Mouse (Mus musculus) liver, embryonic 16.5 days (tissue): ENCODE data around the gene Rsph1. TPM values are rescaled to one million over a fixed set of nuclear protein-coding genes. Genes with fewer than 3 reads are reported as not detected.

Source experiments
- ATAC-seq: fragments of 200-750 bp; cut with Nextera tagmentation; 2 replicates; pipeline ENCODE4 v1.8.0; 2017; ENCODE audit warnings: low read depth, mild to moderate bottlenecking, moderate number of reproducible peaks, moderate library complexity
- H3K27ac ChIP-seq: fragments of 300-500 bp; sonication (generic); 2 replicates; pipeline ENCODE4 v1.5.1; 2014; ENCODE audit warnings: mild to moderate bottlenecking, low read length
- H3K27me3 ChIP-seq: fragments of 300-500 bp; sonication (generic); 2 replicates; pipeline ENCODE4 v1.6.1; 2014; ENCODE audit warnings: low read depth, low read length, mixed read lengths; ENCODE audit not compliant: control insufficient read depth, insufficient read depth
- H3K36me3 ChIP-seq: fragments of 300-500 bp; sonication (generic); 2 replicates; pipeline ENCODE4 v1.6.1; 2014; ENCODE audit warnings: mild to moderate bottlenecking; ENCODE audit not compliant: control insufficient read depth, insufficient read depth
- H3K4me1 ChIP-seq: fragments of 300-500 bp; sonication (generic); 2 replicates; pipeline ENCODE4 v1.6.1; 2014; ENCODE audit warnings: low read depth, low read length, mixed read lengths; ENCODE audit not compliant: control insufficient read depth
- H3K4me2 ChIP-seq: fragments of 300-500 bp; sonication (generic); 2 replicates; pipeline ENCODE4 v1.6.1; 2014; ENCODE audit warnings: low read depth, low read length, mixed read lengths
- H3K4me3 ChIP-seq: fragments of 300-500 bp; sonication (generic); 2 replicates; pipeline ENCODE4 v1.5.1; 2014; ENCODE audit warnings: low read depth, mild to moderate bottlenecking, low read length
- H3K9ac ChIP-seq: fragments of 300-500 bp; sonication (generic); 2 replicates; pipeline ENCODE4 v1.6.1; 2014; ENCODE audit warnings: low read depth, low read length
- H3K9me3 ChIP-seq: fragments of 300-500 bp; sonication (generic); replicated peaks from 2 replicates; pipeline ENCODE4 v1.6.1; 2016; ENCODE audit warnings: low read length; ENCODE audit not compliant: control insufficient read depth
- WGBS: fragments of 180-500 bp; shearing (Covaris S2); extraction: QIAGEN DNeasy Blood & Tissue Kit; methylation state at CpG from one replicate; pipeline ENCODE4 v1.1.7; 2014; ENCODE audit not compliant: insufficient replicate concordance; 5-methylcytosine and 5-hydroxymethylcytosine counted together
- polyA plus RNA-seq: library from polyadenylated mRNA; unstranded; fragments of >200 nt; fragmentation: Nextera tagmentation; extraction: Ambion mirVana; gene quantifications from 2 replicates; pipeline ENCODE4 v1.2.1, GENCODE M21; 2015

Rsph1 gene
- polyA plus RNA-seq, 1 experiment from 2014 or later: 0.19 TPM

DNA sequence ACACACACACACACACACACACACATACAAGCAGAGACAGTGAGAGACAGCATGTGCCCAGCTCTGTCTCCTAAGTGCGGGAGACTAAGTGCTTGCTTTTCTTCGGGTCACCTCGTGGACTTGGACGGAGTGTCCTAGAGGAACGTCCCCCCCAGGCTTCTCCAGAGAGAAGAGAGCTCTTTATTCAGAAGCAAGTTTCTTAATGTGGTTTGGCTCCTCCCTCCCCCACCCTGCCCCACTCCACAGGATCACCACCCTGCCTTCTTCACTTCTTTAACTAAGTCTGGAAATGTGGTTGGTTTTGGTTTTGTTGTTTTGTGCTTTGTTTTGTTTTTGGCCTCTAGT is 28.6 kb upstream of the Rsph1 start:
- H3K36me3 ChIP-seq: no peaks in the 10 kb centered on the region
- no peak overlapping the region for H3K4me2 ChIP-seq
- H3K27ac ChIP-seq: no peak overlapping the region
- ATAC-seq: no peak
- peaks cover 22% of the 10 kb centered on the region for H3K4me1 ChIP-seq
- H3K9ac ChIP-seq: no peak overlapping the region
- no peak overlapping the region for H3K4me3 ChIP-seq
- 43% methylated on average over 5 of the region's 5 CpGs for WGBS
- H3K9me3 ChIP-seq: no peaks in the 10 kb centered on the region
- no peaks in the 10 kb centered on the region for H3K27me3 ChIP-seq

DNA sequence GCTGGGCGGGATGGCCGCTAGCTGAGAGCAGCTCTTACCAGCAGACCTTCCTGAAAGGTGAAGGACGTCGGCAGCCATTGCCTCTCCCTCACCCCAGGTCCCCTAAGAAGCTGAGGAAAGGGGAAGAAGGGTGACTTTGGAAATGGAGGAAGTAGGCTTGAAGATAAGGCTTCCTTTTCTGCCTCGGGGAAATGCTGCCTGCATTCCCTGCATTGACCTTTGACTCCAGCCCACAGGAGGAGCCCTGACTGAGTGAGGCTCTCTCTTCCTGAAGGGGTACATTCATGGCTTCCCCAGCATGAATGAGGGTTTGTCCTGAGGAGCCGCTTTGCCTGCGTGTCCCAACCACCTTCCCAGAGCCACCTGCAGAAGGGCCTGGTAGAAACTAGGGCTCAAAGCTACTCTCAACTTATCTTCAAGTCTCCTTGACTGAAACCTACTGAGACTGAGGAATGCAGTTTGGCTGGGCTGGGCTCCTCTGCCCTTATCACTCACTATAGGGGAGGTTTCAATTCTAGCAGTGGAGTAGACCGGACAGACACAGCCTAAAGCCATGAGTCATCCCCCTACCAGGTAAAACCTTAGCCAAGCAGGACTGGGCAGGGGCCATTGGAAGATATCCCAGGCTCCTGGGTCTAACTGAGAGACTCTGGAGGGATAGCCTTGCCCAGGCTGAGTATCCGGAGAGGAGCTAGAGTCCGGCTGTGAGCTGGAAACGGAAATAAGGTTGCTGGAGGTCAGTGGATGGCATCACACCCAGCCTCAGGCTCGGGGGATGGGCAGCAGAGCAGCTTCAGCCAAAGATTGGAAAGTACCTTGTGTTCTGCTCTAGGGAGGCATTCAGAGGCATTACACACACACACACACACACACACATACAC is 28.0 kb upstream of the Rsph1 start:
- Histone ChIP-seq H3K4me2 (peak overlapping the region; percentile 28), H3K9ac (no peak overlapping the region), H3K9me3 (no peaks in the 10 kb centered on the region), H3K27ac (peak overlapping the region; percentile 21), H3K4me3 (no peak overlapping the region), H3K36me3 (no peaks in the 10 kb centered on the region), H3K4me1 (peaks cover 22% of the 10 kb centered on the region), H3K27me3 (no peaks in the 10 kb centered on the region)
- WGBS: 28% methylated on average over 12 of the region's 12 CpGs
- peak; percentile 54 for ATAC-seq

DNA sequence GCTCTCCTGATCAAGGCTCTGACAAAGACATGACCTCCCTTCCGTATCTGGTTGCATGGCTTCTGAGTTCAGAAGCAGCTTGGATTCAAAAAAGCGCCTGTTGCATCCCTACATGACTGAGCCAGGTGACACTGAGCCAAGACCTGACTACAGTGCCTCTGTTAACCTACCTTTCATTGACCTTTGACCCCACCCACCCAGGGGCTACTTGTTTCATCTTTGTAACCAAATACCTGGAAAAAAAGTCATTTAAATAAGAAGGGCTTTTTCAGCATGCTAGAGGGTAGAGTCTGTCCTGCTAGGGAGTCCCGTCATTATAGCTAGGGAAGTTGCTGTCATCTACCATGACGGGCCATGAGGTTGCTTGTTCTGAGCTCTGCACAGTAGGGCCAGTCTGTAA is 26.2 kb upstream of the Rsph1 start:
- H3K9ac ChIP-seq: no peak overlapping the region
- no peak for ATAC-seq
- no peak overlapping the region for H3K4me2 ChIP-seq
- H3K4me3 ChIP-seq: no peak overlapping the region
- WGBS: 68% methylated on average over 4 of the region's 4 CpGs
- peaks cover 22% of the 10 kb centered on the region for H3K4me1 ChIP-seq
- H3K27ac ChIP-seq: no peak overlapping the region
- H3K36me3 ChIP-seq: no peaks in the 10 kb centered on the region
- no peaks in the 10 kb centered on the region for H3K27me3 ChIP-seq
- no peaks in the 10 kb centered on the region for H3K9me3 ChIP-seq

DNA sequence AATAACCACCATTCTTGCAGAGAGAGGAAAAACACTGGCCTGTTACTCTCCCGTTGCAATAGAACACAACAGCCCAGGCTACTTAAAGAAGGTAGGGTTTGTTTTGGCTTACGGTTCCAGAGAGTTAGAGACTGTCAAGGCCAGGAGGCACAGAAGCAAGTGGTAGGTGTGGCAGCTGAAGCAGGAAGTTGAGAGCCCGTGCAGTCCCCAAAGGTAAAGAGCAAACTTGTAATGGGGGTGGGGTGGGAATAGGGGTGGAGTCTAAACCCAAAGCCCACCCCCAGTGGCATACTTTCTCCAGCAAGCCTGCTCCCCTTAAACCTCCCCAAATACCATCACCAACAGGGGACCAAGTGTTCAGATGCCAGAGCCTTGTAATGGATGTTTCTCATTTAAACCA is 23.6 kb upstream of the Rsph1 start:
- Histone ChIP-seq H3K9me3 (no peaks in the 10 kb centered on the region), H3K4me3 (no peak overlapping the region), H3K27me3 (no peaks in the 10 kb centered on the region), H3K4me2 (no peak overlapping the region), H3K27ac (no peak overlapping the region), H3K9ac (no peak overlapping the region), H3K4me1 (peaks cover 25% of the 10 kb centered on the region), H3K36me3 (no peaks in the 10 kb centered on the region)
- ATAC-seq: no peak
- WGBS: 59% methylated on average over 3 of the region's 3 CpGs

DNA sequence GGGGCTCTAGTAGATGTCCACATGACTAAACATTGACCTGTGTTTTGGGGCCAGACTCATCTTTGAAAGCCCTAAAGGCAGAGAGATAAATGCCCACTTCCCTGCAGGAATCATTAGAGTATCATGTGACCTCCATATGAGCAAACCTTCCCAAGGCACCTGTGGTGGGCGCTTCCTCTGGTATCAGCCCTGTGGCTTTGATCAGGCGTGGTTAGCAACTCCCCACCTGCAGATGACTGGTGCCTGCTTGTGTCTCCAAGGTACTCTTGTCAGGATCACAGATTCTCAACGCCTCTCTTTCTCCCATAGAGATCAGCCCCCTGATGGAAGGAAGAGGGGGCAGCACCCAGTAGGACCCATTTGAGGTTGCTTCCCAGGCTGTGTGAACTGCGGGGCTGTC is 22.8 kb upstream of the Rsph1 start:
- H3K27ac ChIP-seq: no peak overlapping the region
- no peak for ATAC-seq
- 71% methylated on average over 4 of the region's 4 CpGs for WGBS

DNA sequence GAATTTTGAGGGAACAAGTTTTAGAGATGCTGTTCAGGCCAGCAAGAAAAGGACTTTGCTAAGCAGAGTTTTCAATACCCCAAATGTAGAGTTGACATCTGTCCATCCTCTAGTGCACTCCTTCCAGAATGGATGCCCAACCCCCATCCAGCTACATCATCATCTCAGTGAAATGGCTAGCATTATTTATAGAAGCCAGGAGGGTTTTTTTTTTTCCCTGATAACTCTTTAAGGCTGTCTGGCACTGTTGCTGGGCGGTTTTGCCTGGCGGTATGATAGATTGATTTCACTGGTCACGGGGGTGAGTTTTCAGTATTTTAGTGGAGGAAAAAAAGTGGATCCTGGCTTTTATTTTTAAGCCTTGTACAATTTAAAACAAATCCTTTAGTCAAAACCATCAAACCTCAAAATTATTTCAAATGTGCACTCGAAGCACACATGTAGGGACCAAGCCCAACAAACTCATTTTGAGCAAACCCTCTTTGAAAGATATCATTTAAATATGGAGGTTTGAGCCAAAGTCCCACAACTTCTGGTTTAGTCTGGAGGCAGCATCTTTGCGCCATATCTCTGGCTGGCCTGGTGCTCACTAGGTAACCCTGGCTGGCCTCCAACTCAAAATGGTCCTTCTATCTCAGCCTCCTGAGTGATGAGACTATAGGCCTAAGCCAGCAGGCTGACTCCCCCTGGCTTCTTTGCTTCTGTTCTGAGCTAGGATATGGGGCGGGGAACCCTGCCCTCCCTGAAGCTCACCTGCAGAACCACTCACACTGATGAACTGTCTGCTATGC is 21.4 kb upstream of the Rsph1 start:
- no peak overlapping the region for H3K9ac ChIP-seq
- H3K9me3 ChIP-seq: no peaks in the 10 kb centered on the region
- no peak overlapping the region for H3K4me2 ChIP-seq
- peaks cover 16% of the 10 kb centered on the region for H3K4me1 ChIP-seq
- no peak overlapping the region for H3K27ac ChIP-seq
- no peaks in the 10 kb centered on the region for H3K27me3 ChIP-seq
- WGBS: 56% methylated on average over 6 of the region's 6 CpGs
- H3K36me3 ChIP-seq: no peaks in the 10 kb centered on the region
- H3K4me3 ChIP-seq: no peak overlapping the region
- ATAC-seq: no peak

More for the DNA sequence above, 22.8 kb upstream of the Rsph1 start:
- H3K9ac ChIP-seq: no peak overlapping the region
- H3K36me3 ChIP-seq: no peaks in the 10 kb centered on the region
- H3K27me3 ChIP-seq: no peaks in the 10 kb centered on the region
- H3K9me3 ChIP-seq: no peaks in the 10 kb centered on the region
- H3K4me1 ChIP-seq: peaks cover 21% of the 10 kb centered on the region
- H3K4me3 ChIP-seq: no peak overlapping the region
- H3K4me2 ChIP-seq: no peak overlapping the region

DNA sequence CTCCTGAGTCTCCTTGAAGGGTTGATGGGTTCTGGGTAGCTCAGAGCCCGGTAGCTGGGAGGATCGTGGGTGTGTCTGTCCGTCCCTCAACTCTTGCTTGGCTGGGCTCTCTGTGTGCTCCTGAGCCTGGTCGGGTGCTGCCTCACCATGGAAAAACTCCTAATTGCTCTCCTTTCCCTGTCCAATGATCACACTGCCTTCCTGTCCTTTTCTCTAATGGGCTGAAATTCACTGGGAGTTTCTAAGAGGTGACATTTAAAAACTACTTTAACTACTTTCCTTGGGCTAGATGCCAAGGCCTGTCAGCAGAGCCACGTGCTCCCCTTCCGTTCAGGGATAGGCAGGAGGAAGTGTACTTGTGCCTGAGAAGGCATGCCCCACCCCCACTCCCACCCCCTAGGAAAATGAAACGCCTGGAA is 20.3 kb upstream of the Rsph1 start:
- ATAC-seq: no peak
- H3K36me3 ChIP-seq: no peaks in the 10 kb centered on the region
- H3K27me3 ChIP-seq: no peaks in the 10 kb centered on the region
- H3K4me2 ChIP-seq: peak overlapping the region; percentile 89
- peaks cover 16% of the 10 kb centered on the region for H3K4me1 ChIP-seq
- H3K9me3 ChIP-seq: no peaks in the 10 kb centered on the region
- 6% methylated on average over 7 of the region's 7 CpGs for WGBS
- no peak overlapping the region for H3K9ac ChIP-seq
- peak overlapping the region; percentile 66 for H3K4me3 ChIP-seq
- no peak overlapping the region for H3K27ac ChIP-seq

DNA sequence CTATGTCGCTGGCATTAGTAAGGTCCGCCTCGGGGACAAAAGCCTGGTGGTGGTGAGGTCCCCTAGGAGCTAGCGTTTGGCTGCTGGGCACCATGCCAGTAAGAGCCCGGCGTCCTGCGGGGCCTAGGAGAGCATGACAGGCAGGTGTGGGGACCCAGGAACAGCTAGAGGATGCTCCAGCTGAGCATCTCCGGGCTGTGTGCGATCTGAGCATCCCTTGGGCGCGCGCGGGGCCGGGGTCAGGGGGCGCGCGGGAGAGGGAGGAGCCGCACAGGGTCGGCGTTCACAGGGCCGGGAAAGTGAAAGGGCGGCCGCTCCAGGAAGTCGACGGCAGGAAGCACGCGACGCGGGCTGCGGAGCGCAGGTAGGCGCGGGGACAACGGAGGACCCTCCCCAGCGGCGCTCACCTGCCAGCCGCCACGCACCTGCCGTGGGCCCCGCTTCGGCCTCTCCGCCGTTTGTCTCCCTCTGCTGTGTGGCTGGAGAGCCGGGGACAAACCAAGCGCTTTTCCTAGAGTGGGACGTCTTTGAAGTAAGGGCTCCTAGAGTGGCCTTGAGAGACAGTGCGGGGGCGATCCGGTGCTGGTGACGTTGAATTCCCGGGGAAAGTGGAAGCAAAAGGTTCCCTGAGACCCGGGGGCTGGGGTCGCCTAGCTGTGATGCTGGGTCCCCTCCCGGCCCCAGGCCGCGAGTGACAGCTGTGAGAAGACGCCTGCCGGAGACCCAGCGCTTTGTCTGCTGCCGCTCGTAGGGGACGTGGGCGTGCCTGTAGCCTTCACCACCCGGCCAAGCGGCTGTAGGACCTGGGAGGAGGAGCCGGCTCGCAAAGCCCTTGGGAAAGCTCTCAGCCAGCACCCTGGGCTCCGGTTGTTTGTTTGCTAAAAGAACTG is 19.0 kb upstream of the Rsph1 start:
- peaks cover 16% of the 10 kb centered on the region for H3K4me1 ChIP-seq
- H3K27me3 ChIP-seq: no peaks in the 10 kb centered on the region
- H3K9me3 ChIP-seq: no peaks in the 10 kb centered on the region
- no peaks in the 10 kb centered on the region for H3K36me3 ChIP-seq
- under 1% methylated on average over 68 of the region's 68 CpGs for WGBS
- peak overlapping the region; percentile 89 for H3K4me2 ChIP-seq
- peak; percentile 59 for ATAC-seq
- H3K27ac ChIP-seq: no peak overlapping the region
- peak overlapping the region; percentile 66 for H3K4me3 ChIP-seq
- H3K9ac ChIP-seq: peak overlapping the region; percentile 58
